Mouse (Mus musculus) liver, embryonic 11.5 days (tissue): ENCODE data around the gene Ebf1. TPM values are rescaled to one million over a fixed set of nuclear protein-coding genes. Genes with fewer than 3 reads are reported as not detected.

Source experiments
- ATAC-seq: fragments of 200-750 bp; cut with Nextera tagmentation; replicated peaks from 2 replicates; pipeline ENCODE4 v1.8.0; 2017; ENCODE audit warnings: moderate number of reproducible peaks, mild to moderate bottlenecking, moderate TSS enrichment, moderate library complexity; ENCODE audit not compliant: low FRiP score
- DNase-seq: peaks from one replicate; pipeline ENCODE4 v3.0.0-alpha.2; 2017; ENCODE audit warnings: low spot score
- H3K27ac ChIP-seq: fragments of 300-500 bp; sonication (generic); 2 replicates; pipeline ENCODE4 v1.5.1; 2014; ENCODE audit warnings: mild to moderate bottlenecking, low read depth, low read length, control low read depth
- H3K27me3 ChIP-seq: fragments of 300-500 bp; sonication (generic); replicated peaks from 2 replicates; pipeline ENCODE4 v1.6.1; 2014; ENCODE audit warnings: low read length, mixed read lengths; ENCODE audit not compliant: control insufficient read depth, insufficient read depth
- H3K36me3 ChIP-seq: fragments of 300-500 bp; sonication (generic); 2 replicates; pipeline ENCODE4 v1.6.1; 2014; ENCODE audit warnings: mild to moderate bottlenecking, low read length, moderate library complexity, mixed read lengths; ENCODE audit not compliant: control insufficient read depth, insufficient read depth
- H3K4me1 ChIP-seq: fragments of 300-500 bp; sonication (generic); replicated peaks from 2 replicates; pipeline ENCODE4 v1.6.1; 2014; ENCODE audit warnings: low read length, mixed read lengths; ENCODE audit not compliant: control insufficient read depth, insufficient read depth
- H3K4me2 ChIP-seq: fragments of 300-500 bp; sonication (generic); 2 replicates; pipeline ENCODE4 v1.6.1; 2014; ENCODE audit warnings: mild to moderate bottlenecking, control low read depth, moderate library complexity
- H3K4me3 ChIP-seq: fragments of 300-500 bp; sonication (generic); 2 replicates; pipeline ENCODE4 v1.5.1; 2014; ENCODE audit warnings: low read depth, low read length, control low read depth
- H3K9ac ChIP-seq: fragments of 300-500 bp; sonication (generic); 2 replicates; pipeline ENCODE4 v1.6.1; 2014; ENCODE audit warnings: low read depth, low read length, control low read depth
- H3K9me3 ChIP-seq: fragments of 300-500 bp; sonication (generic); 2 replicates; pipeline ENCODE4 v1.6.1; 2016; ENCODE audit warnings: low read length, inconsistent platforms, mixed read lengths; ENCODE audit not compliant: control insufficient read depth
- WGBS: fragments of 180-500 bp; shearing (Covaris S2); extraction: QIAGEN DNeasy Blood & Tissue Kit; methylation state at CpG from one replicate; pipeline ENCODE4 v1.1.7; 2014; 5-methylcytosine and 5-hydroxymethylcytosine counted together
- polyA plus RNA-seq: library from polyadenylated mRNA; unstranded; fragments of >200 nt; fragmentation: Nextera tagmentation; extraction: Ambion mirVana; gene quantifications from 2 replicates; pipeline ENCODE4 v1.2.1, GENCODE M21; 2014

Gene Ebf1
- polyA plus RNA-seq, 1 experiment from 2014 or later = 0.99 TPM

- ATAC-seq (no peak), DNase-seq (no peak)
- no peaks in the 10 kb centered on the region for H3K4me1 ChIP-seq
- no peak overlapping the region for H3K27ac ChIP-seq
- H3K27me3 ChIP-seq = no peaks in the 10 kb centered on the region
- no peak overlapping the region for H3K4me2 ChIP-seq
- no peak overlapping the region for H3K9ac ChIP-seq
- whole genome bisulfite sequencing = 72% methylated on average over 7 of the region's 7 CpGs
- no peaks in the 10 kb centered on the region for H3K36me3 ChIP-seq
- H3K4me3 ChIP-seq = no peak overlapping the region
- no peaks in the 10 kb centered on the region for H3K9me3 ChIP-seq
These were observed 337.2 kb downstream of the Ebf1 start for GRCm38 (mm10) chr11:44954362-44954761.

GRCm38 (mm10) chr11:44962746-44963440, 345.8 kb downstream of the Ebf1 start:
- WGBS = 80% methylated on average over 14 of the region's 14 CpGs

DNA sequence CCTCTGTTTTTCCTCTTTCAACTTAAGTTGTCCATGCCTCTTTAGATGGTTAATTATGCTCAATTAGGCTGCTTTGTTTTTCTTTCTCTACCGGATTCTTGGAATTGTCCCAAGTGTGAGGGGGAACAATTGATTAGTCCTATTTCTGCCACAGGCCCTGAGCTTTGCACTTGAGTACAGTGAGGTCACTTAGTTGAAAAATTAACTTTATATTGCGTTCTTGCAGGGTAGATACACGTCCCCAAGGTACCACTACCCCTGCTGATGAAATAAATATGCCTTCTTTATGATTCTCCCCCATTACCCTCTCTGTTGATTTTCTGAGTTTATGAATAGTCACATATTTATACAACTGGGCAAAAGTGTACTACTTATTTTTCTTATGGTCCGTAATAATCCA, 351.9 kb downstream of the Ebf1 start:
- Histone ChIP-seq H3K9ac (no peak overlapping the region), H3K9me3 (no peaks in the 10 kb centered on the region), H3K27me3 (no peaks in the 10 kb centered on the region), H3K36me3 (no peaks in the 10 kb centered on the region), H3K4me1 (no peaks in the 10 kb centered on the region), H3K4me2 (no peak overlapping the region), H3K4me3 (no peak overlapping the region), H3K27ac (no peak overlapping the region)
- no peak for DNase-seq
- 76% methylated on average over 4 of the region's 4 CpGs for WGBS
- no peak for ATAC-seq

More at GRCm38 (mm10) chr11:44962746-44963440, 345.8 kb downstream of the Ebf1 start:
- DNase-seq (no peak), ATAC-seq (no peak)
- H3K4me1 ChIP-seq = no peaks in the 10 kb centered on the region
- no peak overlapping the region for H3K9ac ChIP-seq
- no peak overlapping the region for H3K4me2 ChIP-seq
- no peak overlapping the region for H3K27ac ChIP-seq
- no peaks in the 10 kb centered on the region for H3K9me3 ChIP-seq
- no peaks in the 10 kb centered on the region for H3K27me3 ChIP-seq
- no peaks in the 10 kb centered on the region for H3K36me3 ChIP-seq
- no peak overlapping the region for H3K4me3 ChIP-seq

DNA sequence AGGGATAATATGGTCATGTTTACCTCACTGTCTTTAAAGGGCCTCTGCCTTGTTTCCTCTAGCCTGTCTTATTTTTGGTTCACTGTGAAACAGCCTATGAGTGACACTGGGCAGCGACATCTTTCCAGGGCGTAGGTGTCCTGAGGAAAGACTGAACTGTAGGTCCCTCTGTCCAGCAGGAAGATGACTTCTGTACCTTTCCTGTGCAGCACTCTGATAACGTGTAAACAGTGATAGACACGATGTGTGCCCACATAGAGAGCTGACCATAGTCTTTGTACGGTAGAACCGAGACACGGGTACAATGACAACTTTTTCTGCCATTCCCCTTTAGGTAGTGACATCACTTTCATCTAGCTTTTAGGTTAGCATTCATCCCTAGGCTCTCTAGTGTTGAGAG, 357.2 kb downstream of the Ebf1 start:
- Histone ChIP-seq H3K9me3 (no peaks in the 10 kb centered on the region), H3K36me3 (no peaks in the 10 kb centered on the region), H3K4me1 (no peaks in the 10 kb centered on the region), H3K4me3 (no peak overlapping the region), H3K27ac (no peak overlapping the region), H3K27me3 (no peaks in the 10 kb centered on the region), H3K9ac (no peak overlapping the region), H3K4me2 (no peak overlapping the region)
- ATAC-seq (no peak), DNase-seq (no peak)
- 82% methylated on average over 7 of the region's 7 CpGs for WGBS

DNA sequence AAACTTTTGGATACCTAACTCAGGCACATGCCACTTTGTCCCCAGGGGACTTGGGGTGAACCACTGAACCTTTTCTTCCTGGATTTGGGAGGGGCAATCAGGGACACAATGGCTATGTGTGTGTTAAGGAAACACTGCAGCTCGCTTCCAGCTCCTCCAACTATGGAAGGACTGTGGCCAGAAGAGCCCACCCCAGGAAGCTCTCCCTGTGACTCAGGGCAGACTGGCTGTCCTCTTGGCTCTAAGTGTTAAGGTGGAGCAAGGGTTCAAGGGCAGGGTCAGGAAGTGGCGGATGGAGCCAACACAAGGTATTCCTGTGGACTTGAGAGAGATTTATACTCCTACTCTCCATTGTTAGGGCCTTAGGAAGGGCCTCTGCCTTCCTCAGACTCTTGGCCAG, 358.0 kb downstream of the Ebf1 start:
- 66% methylated on average over 2 of the region's 2 CpGs for WGBS
- no peak overlapping the region for H3K4me2 ChIP-seq
- H3K4me3 ChIP-seq = no peak overlapping the region
- H3K9me3 ChIP-seq = no peaks in the 10 kb centered on the region
- no peak for ATAC-seq
- no peaks in the 10 kb centered on the region for H3K4me1 ChIP-seq
- no peaks in the 10 kb centered on the region for H3K27me3 ChIP-seq
- no peak overlapping the region for H3K27ac ChIP-seq
- H3K9ac ChIP-seq = no peak overlapping the region
- no peaks in the 10 kb centered on the region for H3K36me3 ChIP-seq
- DNase-seq = no peak

DNA sequence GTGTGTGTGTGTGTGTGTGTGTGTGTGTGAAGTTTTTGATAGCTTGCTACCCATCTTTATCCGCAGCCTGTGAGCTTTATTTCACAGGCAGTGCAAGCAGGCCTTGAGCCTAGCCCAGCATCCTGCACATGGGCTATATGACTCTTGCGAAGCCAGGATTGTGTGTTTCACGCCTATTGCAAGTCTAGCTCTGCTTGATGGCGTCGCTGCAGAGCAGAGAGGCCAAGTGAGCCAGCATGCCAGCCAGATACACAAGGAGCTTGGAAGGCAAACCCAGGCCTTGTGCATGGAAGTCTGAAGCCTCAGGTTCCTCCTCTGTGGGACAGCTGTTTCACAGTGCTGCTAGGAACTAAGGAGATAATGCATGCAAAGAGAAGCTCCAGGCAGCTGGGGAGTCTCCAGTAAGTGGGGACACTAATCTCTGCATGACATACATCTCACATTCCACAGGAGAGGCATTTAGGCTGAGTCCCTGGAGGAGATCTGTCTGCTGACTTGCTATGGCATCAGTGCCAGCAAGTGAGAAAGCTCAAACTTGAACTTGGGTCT, 359.2 kb downstream of the Ebf1 start:
- DNase-seq (no peak), ATAC-seq (no peak)
- Histone ChIP-seq H3K27me3 (no peaks in the 10 kb centered on the region), H3K9ac (no peak overlapping the region), H3K27ac (no peak overlapping the region), H3K4me3 (no peak overlapping the region), H3K36me3 (no peaks in the 10 kb centered on the region), H3K4me2 (no peak overlapping the region), H3K9me3 (no peaks in the 10 kb centered on the region), H3K4me1 (no peaks in the 10 kb centered on the region)
- 72% methylated on average over 5 of the region's 5 CpGs for WGBS

GRCm38 (mm10) chr11:44977921-44978397, 360.8 kb downstream of the Ebf1 start:
- Histone ChIP-seq H3K4me1 (no peaks in the 10 kb centered on the region), H3K27me3 (no peaks in the 10 kb centered on the region), H3K36me3 (no peaks in the 10 kb centered on the region), H3K4me3 (no peak overlapping the region), H3K9me3 (no peaks in the 10 kb centered on the region), H3K9ac (no peak overlapping the region), H3K4me2 (no peak overlapping the region), H3K27ac (no peak overlapping the region)
- DNase-seq (no peak), ATAC-seq (no peak)
- WGBS = 82% methylated on average over 4 of the region's 4 CpGs

DNA sequence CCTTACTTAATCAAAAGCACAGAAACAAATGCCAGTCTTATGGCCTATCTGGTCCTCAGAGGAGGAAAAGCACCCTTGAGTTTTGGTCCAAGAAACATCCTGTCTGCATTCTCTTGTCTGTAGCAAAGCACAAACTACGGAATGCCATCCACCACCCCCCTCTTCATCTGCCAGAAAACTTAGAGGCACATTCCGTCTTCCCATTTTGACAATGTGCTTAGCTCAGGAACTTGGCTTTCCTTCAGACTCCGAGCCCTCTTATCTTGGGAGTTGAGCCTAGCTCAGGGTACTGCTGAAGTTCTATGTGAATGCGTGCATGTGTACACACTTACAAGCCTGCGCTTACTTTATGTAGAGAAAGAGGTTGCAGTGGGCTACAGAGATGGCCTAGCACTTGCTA, 362.3 kb downstream of the Ebf1 start:
- no peaks in the 10 kb centered on the region for H3K9me3 ChIP-seq
- WGBS = 67% methylated on average over 5 of the region's 5 CpGs
- H3K9ac ChIP-seq = no peak overlapping the region
- H3K27ac ChIP-seq = no peak overlapping the region
- no peaks in the 10 kb centered on the region for H3K36me3 ChIP-seq
- no peak overlapping the region for H3K4me2 ChIP-seq
- DNase-seq (no peak), ATAC-seq (no peak)
- H3K4me1 ChIP-seq = no peaks in the 10 kb centered on the region
- H3K27me3 ChIP-seq = no peaks in the 10 kb centered on the region
- no peak overlapping the region for H3K4me3 ChIP-seq

DNA sequence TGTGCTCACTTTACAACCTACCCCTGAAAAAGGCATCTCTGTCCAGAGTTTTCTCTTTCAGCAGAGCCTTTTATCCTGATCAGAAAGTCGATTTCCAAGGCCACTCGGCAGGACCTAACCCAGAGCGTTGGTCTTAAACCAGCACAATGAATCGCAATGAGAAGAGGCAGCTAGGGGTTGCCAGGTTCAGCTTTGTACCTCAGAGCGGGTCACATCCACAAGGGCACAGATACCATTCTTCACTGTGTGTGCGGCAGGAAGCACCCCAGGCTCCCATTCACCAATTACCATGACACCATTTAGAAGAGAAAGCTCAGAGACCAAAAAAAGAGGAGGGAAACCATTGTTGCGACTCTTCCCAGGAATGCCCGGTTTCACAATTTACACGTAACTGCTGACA, 365.1 kb downstream of the Ebf1 start:
- no peak overlapping the region for H3K4me2 ChIP-seq
- no peak for DNase-seq
- ATAC-seq = no peak
- H3K4me1 ChIP-seq = no peaks in the 10 kb centered on the region
- H3K27ac ChIP-seq = no peak overlapping the region
- WGBS = 74% methylated on average over 9 of the region's 9 CpGs
- H3K4me3 ChIP-seq = no peak overlapping the region
- H3K36me3 ChIP-seq = no peaks in the 10 kb centered on the region
- H3K27me3 ChIP-seq = no peaks in the 10 kb centered on the region
- H3K9ac ChIP-seq = no peak overlapping the region
- no peaks in the 10 kb centered on the region for H3K9me3 ChIP-seq
